Mouse (Mus musculus): Measurements from ENCODE around the gene Synpo2. TPM values are rescaled to one million over a fixed set of nuclear protein-coding genes. Genes with fewer than 3 reads are reported as not detected.

Gene Synpo2
- polyA plus RNA-seq, 1 experiment from 2014 or later = 5.1 TPM

DNA sequence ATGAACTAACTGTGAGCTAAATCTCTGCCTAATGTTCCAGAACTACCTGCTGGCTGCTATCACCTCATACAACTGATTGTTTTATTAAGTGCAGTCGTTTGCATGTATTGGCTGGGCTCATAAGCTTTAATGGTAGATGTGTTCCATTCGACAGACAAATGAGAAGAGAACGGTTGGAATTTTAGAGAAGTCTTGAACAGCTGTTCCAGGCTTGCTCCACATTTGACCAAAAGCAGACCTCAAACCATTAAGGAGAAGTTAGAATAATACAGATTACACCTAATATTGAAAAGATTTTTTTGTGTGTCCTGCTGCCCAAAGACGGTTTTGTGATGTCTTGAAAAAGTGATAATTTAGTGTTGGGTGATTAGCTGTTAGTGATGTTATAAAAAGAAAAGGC, 27.1 kb downstream of the Synpo2 start:
- no peak overlapping the region for H3K4me2 ChIP-seq (ENCODE audit: low read length)
- H3K27ac ChIP-seq = no peak overlapping the region
- no peak overlapping the region for H3K4me3 ChIP-seq (replicated peaks; ENCODE audit: low read depth, low read length)
- 39% methylated on average over 4 of the region's 4 CpGs for WGBS
- H3K9ac ChIP-seq (ENCODE audit: low read depth, low read length) = no peak overlapping the region
- ATAC-seq (replicated peaks; ENCODE audit: low FRiP score, low read depth) (no peak), DNase-seq (ENCODE audit: low spot score) (no peak)
- no peaks in the 10 kb centered on the region for H3K27me3 ChIP-seq (ENCODE audit: insufficient read depth, low read length)
- H3K36me3 ChIP-seq (ENCODE audit: insufficient read depth, low read length) = no peaks in the 10 kb centered on the region
- TF ChIP-seq CTCF (IDR thresholded peaks at IDR 0.05; ENCODE audit: low read depth) = no peak
- no peaks in the 10 kb centered on the region for H3K9me3 ChIP-seq (replicated peaks; ENCODE audit: low read length)
- no peaks in the 10 kb centered on the region for H3K4me1 ChIP-seq (replicated peaks; ENCODE audit: insufficient read depth, low read length)

DNA sequence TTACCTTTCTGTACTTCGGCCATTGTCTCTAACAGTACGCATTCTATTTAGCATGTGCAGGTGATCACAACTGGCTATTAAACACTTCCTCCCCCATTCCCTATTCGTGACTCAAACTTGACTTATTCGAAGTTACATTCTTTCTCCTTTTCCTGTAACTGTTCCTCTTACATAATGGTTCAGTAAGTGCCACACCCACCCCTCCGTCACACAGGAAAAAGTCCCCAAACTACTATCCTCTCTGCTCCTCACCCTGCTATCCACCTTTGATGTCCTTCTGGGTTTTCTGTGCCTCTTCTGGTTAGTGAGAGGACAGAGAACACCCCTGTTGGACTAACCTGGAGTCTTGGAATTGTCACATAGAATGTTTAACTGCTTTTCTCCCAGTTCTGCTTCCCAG, 28.6 kb downstream of the Synpo2 start:
- Histone ChIP-seq H3K27me3 (ENCODE audit: insufficient read depth, low read length) (no peaks in the 10 kb centered on the region), H3K27ac (no peak overlapping the region), H3K4me2 (ENCODE audit: low read length) (no peak overlapping the region), H3K9me3 (replicated peaks; ENCODE audit: low read length) (no peaks in the 10 kb centered on the region), H3K36me3 (ENCODE audit: insufficient read depth, low read length) (no peaks in the 10 kb centered on the region), H3K9ac (ENCODE audit: low read depth, low read length) (no peak overlapping the region), H3K4me1 (replicated peaks; ENCODE audit: insufficient read depth, low read length) (no peaks in the 10 kb centered on the region), H3K4me3 (replicated peaks; ENCODE audit: low read depth, low read length) (no peak overlapping the region)
- ATAC-seq (replicated peaks; ENCODE audit: low FRiP score, low read depth) = no peak
- TF ChIP-seq CTCF (IDR thresholded peaks at IDR 0.05; ENCODE audit: low read depth) = no peak
- no peak for DNase-seq (ENCODE audit: low spot score)
- WGBS = 63% methylated on average over 5 of the region's 5 CpGs

DNA sequence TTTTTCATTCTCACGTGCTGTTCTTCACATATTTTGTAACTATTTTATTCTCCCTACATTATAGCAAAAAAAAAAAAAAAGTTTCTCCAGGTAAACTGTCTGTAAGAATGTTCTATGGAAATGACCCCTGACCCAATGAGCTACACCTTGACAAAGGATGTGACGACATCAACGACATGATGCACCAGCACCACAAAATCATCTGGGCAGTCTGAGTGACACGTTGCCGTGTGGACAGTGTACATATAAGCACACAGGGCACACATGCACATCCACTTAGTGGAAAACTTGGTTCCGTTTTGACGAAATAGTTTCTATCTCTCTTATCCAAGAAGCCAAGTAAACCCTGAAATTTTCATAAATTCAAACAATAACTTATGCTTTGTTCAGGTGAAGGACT, 30.5 kb downstream of the Synpo2 start:
- ATAC-seq (replicated peaks; ENCODE audit: low FRiP score, low read depth) = no peak
- Histone ChIP-seq H3K27ac (peak overlapping the region; percentile 47; the same call in 1 of the 2 replicates), H3K9me3 (replicated peaks; ENCODE audit: low read length) (no peaks in the 10 kb centered on the region), H3K4me3 (replicated peaks; ENCODE audit: low read depth, low read length) (no peak overlapping the region), H3K9ac (ENCODE audit: low read depth, low read length) (no peak overlapping the region), H3K27me3 (ENCODE audit: insufficient read depth, low read length) (no peaks in the 10 kb centered on the region), H3K4me1 (replicated peaks; ENCODE audit: insufficient read depth, low read length) (no peaks in the 10 kb centered on the region), H3K36me3 (ENCODE audit: insufficient read depth, low read length) (no peaks in the 10 kb centered on the region), H3K4me2 (ENCODE audit: low read length) (no peak overlapping the region)
- no peak for DNase-seq (ENCODE audit: low spot score)
- 85% methylated on average over 7 of the region's 7 CpGs for WGBS
- TF ChIP-seq CTCF (IDR thresholded peaks at IDR 0.05; ENCODE audit: low read depth) = no peak

DNA sequence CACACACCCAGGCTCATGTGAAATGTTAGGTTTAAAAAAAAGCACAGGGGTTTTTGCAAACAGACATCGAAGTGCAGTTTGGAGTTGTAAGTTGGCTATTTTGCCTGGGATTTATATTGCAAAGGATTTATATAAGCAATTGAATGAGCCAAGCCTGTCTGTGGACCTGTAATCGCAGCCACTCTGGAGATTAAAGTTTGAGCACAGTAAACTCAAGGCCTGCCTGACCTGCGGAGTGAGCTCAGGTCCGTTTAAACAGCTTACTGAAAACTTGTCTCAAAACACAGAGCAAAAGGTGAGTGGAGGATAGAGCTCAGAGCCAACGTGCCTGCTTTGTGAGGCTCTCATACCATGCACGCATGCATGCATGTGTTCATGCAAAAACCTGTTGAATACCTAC, 30.9 kb downstream of the Synpo2 start:
- H3K27me3 ChIP-seq (ENCODE audit: insufficient read depth, low read length) = no peaks in the 10 kb centered on the region
- ATAC-seq (replicated peaks; ENCODE audit: low FRiP score, low read depth) (no peak), DNase-seq (ENCODE audit: low spot score) (no peak)
- no peak for TF ChIP-seq CTCF (IDR thresholded peaks at IDR 0.05; ENCODE audit: low read depth)
- H3K9ac ChIP-seq (ENCODE audit: low read depth, low read length) = 0 out of 2 replicates have a peak overlapping the region, but pooled peaks have one; percentile 18
- H3K4me1 ChIP-seq (replicated peaks; ENCODE audit: insufficient read depth, low read length) = no peaks in the 10 kb centered on the region
- H3K4me3 ChIP-seq (replicated peaks; ENCODE audit: low read depth, low read length) = no peak overlapping the region
- H3K36me3 ChIP-seq (ENCODE audit: insufficient read depth, low read length) = no peaks in the 10 kb centered on the region
- H3K9me3 ChIP-seq (replicated peaks; ENCODE audit: low read length) = no peaks in the 10 kb centered on the region
- peak overlapping the region; percentile 47 for H3K27ac ChIP-seq
- H3K4me2 ChIP-seq (ENCODE audit: low read length) = peak overlapping the region; percentile 31
- WGBS = 57% methylated on average over 6 of the region's 6 CpGs

DNA sequence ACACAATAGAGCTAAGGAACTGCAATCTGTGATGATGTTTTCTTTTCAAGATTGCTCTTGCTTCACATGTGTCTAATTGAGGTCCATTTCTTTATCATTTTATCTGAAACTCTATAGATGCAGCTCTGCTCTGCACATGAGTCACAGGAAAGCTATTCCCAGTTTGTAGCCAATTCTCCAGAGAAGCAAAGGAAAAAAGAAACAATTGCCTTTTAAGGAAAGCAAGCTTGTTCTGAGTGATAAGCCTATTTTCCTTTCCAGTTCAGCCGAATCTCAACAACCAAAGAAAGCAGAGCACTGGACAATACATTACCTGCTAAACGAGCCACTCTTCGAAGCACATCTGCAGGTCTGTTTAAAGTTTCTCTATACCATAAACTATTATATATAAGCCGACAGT, 31.3 kb downstream of the Synpo2 start:
- no peaks in the 10 kb centered on the region for H3K4me1 ChIP-seq (replicated peaks; ENCODE audit: insufficient read depth, low read length)
- no peak for TF ChIP-seq CTCF (IDR thresholded peaks at IDR 0.05; ENCODE audit: low read depth)
- no peak for ATAC-seq (replicated peaks; ENCODE audit: low FRiP score, low read depth)

DNA sequence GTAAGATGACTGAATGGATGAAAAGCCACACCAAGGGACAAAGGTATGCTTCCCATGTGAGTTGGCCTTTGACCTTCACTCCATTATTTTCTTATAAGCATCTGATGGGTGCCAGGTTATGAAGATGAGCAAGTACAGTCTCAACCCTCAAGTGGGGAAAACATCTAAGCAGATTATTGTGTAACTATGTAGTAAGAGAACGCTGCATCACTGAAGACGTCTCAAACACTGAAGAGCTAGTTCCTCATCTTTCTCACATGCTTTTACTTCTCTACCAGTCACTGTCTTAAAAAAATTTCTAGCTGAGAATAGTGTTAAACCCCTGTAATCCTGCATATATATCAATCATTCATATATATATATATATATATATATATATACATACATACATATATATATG, 34.2 kb downstream of the Synpo2 start:
- 98% methylated on average over 2 of the region's 2 CpGs for WGBS
- no peak for ATAC-seq (replicated peaks; ENCODE audit: low FRiP score, low read depth)
- H3K36me3 ChIP-seq (ENCODE audit: insufficient read depth, low read length) = no peaks in the 10 kb centered on the region
- no peaks in the 10 kb centered on the region for H3K4me1 ChIP-seq (replicated peaks; ENCODE audit: insufficient read depth, low read length)
- no peak overlapping the region for H3K4me2 ChIP-seq (ENCODE audit: low read length)
- H3K9me3 ChIP-seq (replicated peaks; ENCODE audit: low read length) = no peaks in the 10 kb centered on the region
- no peak overlapping the region for H3K27ac ChIP-seq
- no peak for TF ChIP-seq CTCF (IDR thresholded peaks at IDR 0.05; ENCODE audit: low read depth)
- H3K27me3 ChIP-seq (ENCODE audit: insufficient read depth, low read length) = no peaks in the 10 kb centered on the region
- H3K9ac ChIP-seq (ENCODE audit: low read depth, low read length) = no peak overlapping the region
- no peak overlapping the region for H3K4me3 ChIP-seq (replicated peaks; ENCODE audit: low read depth, low read length)
- DNase-seq (ENCODE audit: low spot score) = no peak

More for the DNA sequence above, 31.3 kb downstream of the Synpo2 start:
- DNase-seq (ENCODE audit: low spot score) = peak; percentile 73
- Histone ChIP-seq H3K9me3 (replicated peaks; ENCODE audit: low read length) (no peaks in the 10 kb centered on the region), H3K4me3 (replicated peaks; ENCODE audit: low read depth, low read length) (no peak overlapping the region), H3K27ac (peak overlapping the region; percentile 47), H3K27me3 (ENCODE audit: insufficient read depth, low read length) (no peaks in the 10 kb centered on the region), H3K36me3 (ENCODE audit: insufficient read depth, low read length) (no peaks in the 10 kb centered on the region), H3K4me2 (ENCODE audit: low read length) (peak overlapping the region; percentile 31), H3K9ac (ENCODE audit: low read depth, low read length) (0 out of 2 replicates have a peak overlapping the region, but pooled peaks have one; percentile 18)
- 38% methylated on average over 4 of the region's 4 CpGs for WGBS

DNA sequence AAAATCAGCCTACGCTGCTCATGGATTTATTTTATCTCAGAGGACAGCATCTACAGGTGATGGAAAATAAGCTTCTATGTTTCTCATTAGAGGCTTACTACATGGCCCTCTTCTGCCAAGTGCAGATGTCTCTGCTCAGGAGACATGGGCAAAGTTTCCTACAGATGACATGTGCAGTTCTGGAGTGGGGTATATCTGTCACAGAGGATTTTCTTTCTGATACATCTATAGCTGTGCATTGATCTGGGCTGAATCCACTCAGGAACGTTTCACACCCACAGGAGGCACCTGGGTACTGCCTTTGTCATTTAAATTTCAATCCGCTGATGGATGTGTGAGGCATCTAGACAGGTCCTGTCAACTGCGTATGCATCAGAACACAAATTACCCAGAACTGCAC, 42.2 kb downstream of the Synpo2 start:
- Histone ChIP-seq H3K4me1 (replicated peaks; ENCODE audit: insufficient read depth, low read length) (no peaks in the 10 kb centered on the region), H3K4me3 (replicated peaks; ENCODE audit: low read depth, low read length) (no peak overlapping the region), H3K36me3 (ENCODE audit: insufficient read depth, low read length) (no peaks in the 10 kb centered on the region), H3K27me3 (ENCODE audit: insufficient read depth, low read length) (no peaks in the 10 kb centered on the region), H3K27ac (no peak overlapping the region), H3K4me2 (ENCODE audit: low read length) (no peak overlapping the region), H3K9ac (ENCODE audit: low read depth, low read length) (no peak overlapping the region), H3K9me3 (replicated peaks; ENCODE audit: low read length) (no peaks in the 10 kb centered on the region)
- ATAC-seq (replicated peaks; ENCODE audit: low FRiP score, low read depth) (no peak), DNase-seq (ENCODE audit: low spot score) (no peak)
- TF ChIP-seq CTCF (IDR thresholded peaks at IDR 0.05; ENCODE audit: low read depth) = no peak
- 88% methylated on average over 4 of the region's 4 CpGs for WGBS

Measured in kidney, postnatal 0 days (tissue).